Mouse (Mus musculus) myocyte (in vitro differentiated cells): Measurements from ENCODE around the gene Dlgap1. TPM values are rescaled to one million over a fixed set of nuclear protein-coding genes. Genes with fewer than 3 reads are reported as not detected.
"Not testable (repeated sequence)": the region's sequence is repeated elsewhere in the genome, so short reads cannot be mapped to it uniquely, and the experiment has no call there.

Experiments used
- H3K27me3 ChIP-seq: one replicate; pipeline ENCODE4 v1.6.1; 2011; ENCODE audit not compliant: control insufficient read depth, insufficient read depth, insufficient read length
- H3K36me3 ChIP-seq: one replicate; pipeline ENCODE4 v1.6.1; 2011; ENCODE audit not compliant: control insufficient read depth, insufficient read depth
- H3K4me2 ChIP-seq: one replicate; pipeline ENCODE4 v1.6.1; 2011; ENCODE audit warnings: low read depth, control low read depth
- H3K4me3 ChIP-seq: one replicate; pipeline ENCODE4 v1.5.1; 2011; ENCODE audit warnings: mild to moderate bottlenecking, control low read depth, moderate library complexity
- H3K79me2 ChIP-seq: one replicate; pipeline ENCODE4 v1.6.1; 2011; ENCODE audit not compliant: control insufficient read depth, insufficient read depth
- H3ac ChIP-seq: one replicate; pipeline ENCODE4 v1.6.1; 2011; ENCODE audit not compliant: control insufficient read depth, insufficient read length
- CEBPB ChIP-seq: IDR thresholded peaks from 2 replicates; pipeline ENCODE4 v1.6.1; 2011; ENCODE audit warnings: mild to moderate bottlenecking, moderate library complexity; ENCODE audit not compliant: poor library complexity, insufficient read depth, severe bottlenecking
- E2F4 ChIP-seq: IDR thresholded peaks from one replicate; pipeline ENCODE4 v1.6.1; 2011; ENCODE audit warnings: mild to moderate bottlenecking, control low read depth, moderate library complexity; ENCODE audit not compliant: insufficient read depth
- MAX ChIP-seq: IDR thresholded peaks from one replicate; pipeline ENCODE4 v1.6.1; 2011; ENCODE audit warnings: low read depth, mild to moderate bottlenecking, control low read depth
- MYOD1 ChIP-seq, 3 experiments: IDR thresholded peaks; one replicate each; pipeline ENCODE4 v1.6.1; 2011; ENCODE audit warnings: control low read depth in 2 of 3, low read depth in 2 of 3, mild to moderate bottlenecking in 2 of 3, moderate library complexity in 1 of 3; ENCODE audit not compliant: insufficient read length in 2 of 3, control insufficient read depth in 1 of 3
- MYOG ChIP-seq, 3 experiments: IDR thresholded peaks; one replicate each; pipeline ENCODE4 v1.6.1; 2011; ENCODE audit warnings: control low read depth in 2 of 3, low read depth in 2 of 3, mild to moderate bottlenecking in 2 of 3; ENCODE audit not compliant: insufficient read length in 2 of 3, control insufficient read depth in 1 of 3, insufficient read depth in 1 of 3
- POLR2A ChIP-seq: IDR thresholded peaks from one replicate; pipeline ENCODE4 v1.6.1; 2011; ENCODE audit warnings: low read depth, mild to moderate bottlenecking, control low read depth, moderate library complexity; ENCODE audit not compliant: insufficient read length
- POLR2AphosphoS2 ChIP-seq: IDR thresholded peaks from one replicate; pipeline ENCODE4 v1.6.1; 2011; ENCODE audit warnings: low read depth, control low read depth; ENCODE audit not compliant: insufficient read length
- REST ChIP-seq: IDR thresholded peaks from one replicate; pipeline ENCODE4 v1.6.1; 2011; ENCODE audit warnings: mild to moderate bottlenecking, control low read depth, moderate library complexity; ENCODE audit not compliant: insufficient read depth, insufficient read length
- SRF ChIP-seq: IDR thresholded peaks from one replicate; pipeline ENCODE4 v1.6.1; 2011; ENCODE audit warnings: low read depth; ENCODE audit not compliant: control insufficient read depth, insufficient read length
- TCF12 ChIP-seq: IDR thresholded peaks from one replicate; pipeline ENCODE4 v1.6.1; 2011; ENCODE audit warnings: mild to moderate bottlenecking, control low read depth; ENCODE audit not compliant: poor library complexity, insufficient read depth, severe bottlenecking
- TCF3 ChIP-seq: IDR thresholded peaks from one replicate; pipeline ENCODE4 v1.6.1; 2011; ENCODE audit warnings: low read depth, control low read depth; ENCODE audit not compliant: insufficient read length
- USF1 ChIP-seq: IDR thresholded peaks from one replicate; pipeline ENCODE4 v1.6.1; 2011; ENCODE audit warnings: low read depth, mild to moderate bottlenecking, control low read depth, moderate library complexity
- polyA plus RNA-seq: library from polyadenylated mRNA; unstranded; fragments of >200 nt; fragmentation: generic; extraction: Trizol; gene quantifications from one replicate; pipeline ENCODE4 v1.2.1, GENCODE M21; 2012; ENCODE audit warnings: missing spikeins

Dlgap1 gene
- polyA plus RNA-seq, 1 experiment: 0.31 TPM

GRCm38 (mm10) chr17:70832544-70832943 is 863.7 kb downstream of the Dlgap1 start:
- no peak overlapping the region for H3ac ChIP-seq
- H3K27me3 ChIP-seq: no peaks in the 10 kb centered on the region
- H3K79me2 ChIP-seq: no peaks in the 10 kb centered on the region
- no peak for TF ChIP-seq E2F4
- no peak for TF ChIP-seq MYOD1 (IDR thresholded peaks at IDR 0.05; ENCODE audit: control insufficient read depth in 1 of 3, insufficient read length in 2 of 3, low read depth in 2 of 3)
- TF ChIP-seq MYOG (IDR thresholded peaks at IDR 0.05; ENCODE audit: control insufficient read depth in 1 of 3, insufficient read depth in 1 of 3, insufficient read length in 2 of 3, low read depth in 2 of 3): no peak
- TF ChIP-seq SRF: no peak
- no peak for TF ChIP-seq MAX
- no peak for TF ChIP-seq CEBPB
- TF ChIP-seq TCF3: no peak
- no peak for TF ChIP-seq TCF12
- TF ChIP-seq USF1: no peak
- TF ChIP-seq POLR2AphosphoS2: no peak
- no peak for TF ChIP-seq REST
- TF ChIP-seq POLR2A: no peak
- no peak overlapping the region for H3K4me3 ChIP-seq
- no peak overlapping the region for H3K4me2 ChIP-seq
- peaks cover 12% of the 10 kb centered on the region for H3K36me3 ChIP-seq

- H3K36me3 ChIP-seq: peaks cover 14% of the 10 kb centered on the region
- H3K4me2 ChIP-seq: no peak overlapping the region
- no peaks in the 10 kb centered on the region for H3K79me2 ChIP-seq
- no peak overlapping the region for H3ac ChIP-seq
- H3K27me3 ChIP-seq: no peaks in the 10 kb centered on the region
- TF ChIP-seq TCF12: no peak
- TF ChIP-seq MYOD1 (IDR thresholded peaks at IDR 0.05; ENCODE audit: control insufficient read depth in 1 of 3, insufficient read length in 2 of 3, low read depth in 2 of 3): no peak
- peak; percentile 48 for TF ChIP-seq POLR2AphosphoS2
- TF ChIP-seq CEBPB: no peak
- TF ChIP-seq USF1: no peak
- no peak for TF ChIP-seq REST
- TF ChIP-seq MYOG (IDR thresholded peaks at IDR 0.05; ENCODE audit: control insufficient read depth in 1 of 3, insufficient read depth in 1 of 3, insufficient read length in 2 of 3, low read depth in 2 of 3): no peak
- no peak overlapping the region for H3K4me3 ChIP-seq
These were observed 865.6 kb downstream of the Dlgap1 start for GRCm38 (mm10) chr17:70834430-70834965.

GRCm38 (mm10) chr17:70835071-70835790 is 866.4 kb downstream of the Dlgap1 start:
- peaks cover 2% of the 10 kb centered on the region for H3K79me2 ChIP-seq
- no peak for TF ChIP-seq MAX
- no peak overlapping the region for H3K4me2 ChIP-seq
- H3ac ChIP-seq: no peak overlapping the region
- peaks cover 21% of the 10 kb centered on the region for H3K36me3 ChIP-seq
- no peak overlapping the region for H3K4me3 ChIP-seq
- no peaks in the 10 kb centered on the region for H3K27me3 ChIP-seq

GRCm38 (mm10) chr17:70836820-70837219 is 867.9 kb downstream of the Dlgap1 start:
- no peaks in the 10 kb centered on the region for H3K27me3 ChIP-seq
- peaks cover 34% of the 10 kb centered on the region for H3K36me3 ChIP-seq
- no peak overlapping the region for H3K4me3 ChIP-seq
- H3K4me2 ChIP-seq: peak overlapping the region; percentile 26
- H3ac ChIP-seq: no peak overlapping the region
- peaks cover 9% of the 10 kb centered on the region for H3K79me2 ChIP-seq
- peak; percentile 10 for TF ChIP-seq MAX
- TF ChIP-seq MYOD1 (IDR thresholded peaks at IDR 0.05; ENCODE audit: control insufficient read depth in 1 of 3, insufficient read length in 2 of 3, low read depth in 2 of 3): peak in 1 of 3 experiments; percentile 20
- no peak for TF ChIP-seq SRF
- TF ChIP-seq CEBPB: peak; percentile 100
- no peak for TF ChIP-seq E2F4
- no peak for TF ChIP-seq REST
- TF ChIP-seq POLR2A: peak; percentile 45
- no peak for TF ChIP-seq TCF12
- peak in 1 of 3 experiments; percentile 23 for TF ChIP-seq MYOG (IDR thresholded peaks at IDR 0.05; ENCODE audit: control insufficient read depth in 1 of 3, insufficient read depth in 1 of 3, insufficient read length in 2 of 3, low read depth in 2 of 3)
- TF ChIP-seq POLR2AphosphoS2: peak; percentile 88
- no peak for TF ChIP-seq USF1
- TF ChIP-seq TCF3: no peak

- H3K4me2 ChIP-seq, H3K27me3 ChIP-seq, H3ac ChIP-seq, H3K4me3 ChIP-seq: not testable (repeated sequence)
- peaks cover 16% of the 10 kb centered on the region for H3K79me2 ChIP-seq
- peaks cover 38% of the 10 kb centered on the region for H3K36me3 ChIP-seq
- peak; percentile 55 for TF ChIP-seq POLR2AphosphoS2
- TF ChIP-seq POLR2A: peak; percentile 37
These were observed 868.6 kb downstream of the Dlgap1 start for GRCm38 (mm10) chr17:70837474-70837873.
